Mouse (Mus musculus) G1E (cell line): ENCODE measurements around the gene Ak2.

ENCODE experiments used
- CTCF ChIP-seq: IDR thresholded peaks from 2 replicates; pipeline ENCODE4 v1.5.1; 2012; ENCODE audit warnings: low read depth, low read length, inconsistent platforms, mixed read lengths
- GATA1 ChIP-seq: IDR thresholded peaks from 2 replicates; pipeline ENCODE4 v1.6.1; 2012; ENCODE audit warnings: borderline replicate concordance, low read length, inconsistent platforms, mixed read lengths

DNA sequence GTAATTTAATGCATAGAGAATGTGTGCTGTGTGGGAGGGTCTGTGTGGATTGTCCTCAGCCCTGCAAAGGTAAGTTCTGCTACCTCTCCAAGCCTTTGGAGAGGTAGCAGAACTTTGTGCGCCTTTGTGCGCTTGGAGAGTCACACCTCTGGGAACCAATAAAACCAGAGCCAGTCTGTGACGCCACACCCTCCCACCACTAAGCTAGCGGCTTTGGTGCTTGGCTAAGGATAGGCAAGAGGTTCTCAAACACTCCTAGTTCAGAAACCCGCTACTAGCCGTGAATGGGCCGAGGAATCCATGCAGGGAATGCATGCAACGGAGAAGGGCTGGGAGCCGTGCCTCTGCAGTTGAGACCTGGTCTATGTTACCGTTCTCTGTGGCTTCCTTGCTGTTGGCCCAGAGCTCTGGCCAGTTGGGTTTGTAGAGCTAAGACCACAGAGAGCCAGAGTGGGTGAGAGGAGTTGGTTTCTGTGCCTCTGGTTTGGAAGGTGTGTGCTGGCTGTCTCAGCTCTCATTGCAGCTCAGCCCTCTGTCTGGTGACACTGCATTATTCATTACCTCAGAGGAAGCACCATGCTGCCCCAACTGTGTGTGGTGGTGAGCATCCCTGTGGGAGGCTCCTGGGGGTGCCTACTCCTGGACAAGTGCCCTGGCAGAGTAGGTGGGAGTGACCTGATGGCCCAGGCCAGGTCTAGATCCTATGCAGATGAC is 21.6 kb downstream of the Ak2 start:
- no peak for TF ChIP-seq CTCF
- TF ChIP-seq GATA1: no peak
